Mouse (Mus musculus) kidney, adult 2 months (tissue): Measurements from ENCODE around the gene Phpt1.

Experiments used
- CTCF ChIP-seq: fragments of 200-500 bp; conservative IDR thresholded peaks from 2 replicates; pipeline ENCODE4 v1.5.1; 2011; ENCODE audit warnings: low read depth, mild to moderate bottlenecking, control low read depth, low read length, moderate library complexity, mixed read lengths; ENCODE audit not compliant: insufficient read depth, insufficient read length
- POLR2A ChIP-seq: fragments of 200-500 bp; IDR thresholded peaks from one replicate; pipeline ENCODE4 v1.6.1; 2011; ENCODE audit warnings: low read depth, low read length, control low read depth

DNA sequence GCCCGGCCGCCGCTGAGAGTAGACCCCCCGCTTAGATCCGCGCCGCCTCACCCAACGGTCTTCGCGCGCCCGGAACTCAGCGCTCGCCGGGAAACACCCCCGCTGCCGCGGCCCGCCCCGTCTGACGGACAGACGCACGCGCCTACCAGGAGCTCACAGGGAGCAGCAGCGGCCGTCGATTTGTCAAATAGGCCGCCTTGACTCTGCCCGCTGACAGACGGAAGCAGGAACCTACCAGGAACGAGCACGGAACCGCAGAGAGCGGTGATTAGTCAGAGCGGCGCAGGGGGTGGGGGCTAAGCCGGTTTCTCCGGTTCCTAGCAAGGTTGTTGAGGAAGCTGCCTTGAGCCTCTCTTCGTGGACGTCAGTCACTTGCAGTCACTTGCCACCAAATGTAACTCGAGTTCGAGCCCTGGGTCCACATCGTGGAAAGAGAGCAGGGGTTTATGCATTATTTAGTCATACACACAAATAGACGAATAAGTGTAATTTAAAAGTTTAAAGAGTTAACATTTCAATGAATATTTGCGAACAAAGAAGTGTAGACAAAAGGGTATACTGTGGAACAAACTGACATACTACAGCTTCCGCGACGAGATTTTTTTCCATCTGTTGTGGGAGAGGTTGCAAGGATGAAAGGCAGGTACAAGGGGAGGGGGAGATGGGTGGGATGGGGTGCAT lies 28.1 kb downstream of the Phpt1 start, which contains the start of gene Traf2:
- TF ChIP-seq POLR2A (no peak), CTCF (no peak)
